Mouse (Mus musculus) olfactory bulb, adult 2 months (tissue): Measurements from ENCODE around the gene 1700021F05Rik.

Source experiments
- CTCF ChIP-seq: fragments of 200-500 bp; IDR thresholded peaks from 2 replicates; pipeline ENCODE4 v1.5.1; 2012; ENCODE audit warnings: low read depth, mild to moderate bottlenecking, low read length, moderate library complexity; ENCODE audit not compliant: insufficient read depth
- POLR2A ChIP-seq: fragments of 200-500 bp; IDR thresholded peaks from 2 replicates; pipeline ENCODE4 v1.6.1; 2012; ENCODE audit warnings: mild to moderate bottlenecking, low read depth, low read length, moderate library complexity; ENCODE audit not compliant: insufficient read depth

- TF ChIP-seq CTCF (no peak), POLR2A (no peak)
Measured at GRCm38 (mm10) chr10:43580649-43581078, 39.9 kb upstream of the 1700021F05Rik start.
